Mouse (Mus musculus) adrenal gland, postnatal 4 days (tissue): ENCODE measurements around the gene Diaph3. TPM values are rescaled to one million over a fixed set of nuclear protein-coding genes. Genes with fewer than 3 reads are reported as not detected.

Source experiments
- DNase-seq, 2 experiments: peaks; one replicate each; pipeline ENCODE4 v3.0.0; 2021 to 2022; ENCODE audit warnings: low spot score in 2 of 2, mixed read lengths in 2 of 2
- total RNA-seq, 2 experiments: library from RNA; stranded (reverse); gene quantifications; 2 replicates each; pipeline ENCODE4 v1.2.3; 2021

Diaph3 gene
- total RNA-seq, 2 experiments from 2014 or later, result 15.9 to 22.9 TPM

GRCm38 (mm10) chr14:86864053-86864452, 277.0 kb downstream of the Diaph3 start:
- no peak for DNase-seq

GRCm38 (mm10) chr14:86861277-86861946, 279.6 kb downstream of the Diaph3 start:
- DNase-seq, result no peak

GRCm38 (mm10) chr14:86847154-86847810, 293.8 kb downstream of the Diaph3 start:
- no peak for DNase-seq

- no peak for DNase-seq
Observed at GRCm38 (mm10) chr14:86844075-86844474, 297.0 kb downstream of the Diaph3 start.

GRCm38 (mm10) chr14:86837642-86838041, 303.4 kb downstream of the Diaph3 start:
- no peak for DNase-seq

- DNase-seq, result no peak
Observed at GRCm38 (mm10) chr14:86834851-86835250, 306.2 kb downstream of the Diaph3 start.

- DNase-seq, result no peak
Observed at GRCm38 (mm10) chr14:86834269-86834668, 306.8 kb downstream of the Diaph3 start.

GRCm38 (mm10) chr14:86833003-86833402, 308.0 kb downstream of the Diaph3 start:
- DNase-seq, result no peak

- DNase-seq, result no peak
Observed at GRCm38 (mm10) chr14:86816246-86816645, 324.8 kb downstream of the Diaph3 start.

GRCm38 (mm10) chr14:86788880-86789641, 352.0 kb downstream of the Diaph3 start:
- no peak for DNase-seq

GRCm38 (mm10) chr14:86786866-86787265, 354.2 kb downstream of the Diaph3 start:
- no peak for DNase-seq

GRCm38 (mm10) chr14:86781553-86782273, 359.3 kb downstream of the Diaph3 start:
- peak in 1 of 2 experiments; percentile 11 for DNase-seq

- DNase-seq, result no peak
Observed at GRCm38 (mm10) chr14:86773311-86773710, 367.7 kb downstream of the Diaph3 start.

GRCm38 (mm10) chr14:86772176-86773150, 368.6 kb downstream of the Diaph3 start:
- no peak for DNase-seq

GRCm38 (mm10) chr14:86764286-86764685, 376.7 kb downstream of the Diaph3 start:
- no peak for DNase-seq

- no peak for DNase-seq
Observed at GRCm38 (mm10) chr14:86757604-86758520, 383.2 kb downstream of the Diaph3 start.

- no peak for DNase-seq
Observed at GRCm38 (mm10) chr14:86757132-86757531, 383.9 kb downstream of the Diaph3 start.

- no peak for DNase-seq
Observed at GRCm38 (mm10) chr14:86750351-86750750, 390.7 kb downstream of the Diaph3 start.

- DNase-seq, result no peak
Observed at GRCm38 (mm10) chr14:86749425-86749824, 391.6 kb downstream of the Diaph3 start.
